Mouse (Mus musculus): ENCODE data around the gene Foxred1.

The Foxred1 gene

DNA sequence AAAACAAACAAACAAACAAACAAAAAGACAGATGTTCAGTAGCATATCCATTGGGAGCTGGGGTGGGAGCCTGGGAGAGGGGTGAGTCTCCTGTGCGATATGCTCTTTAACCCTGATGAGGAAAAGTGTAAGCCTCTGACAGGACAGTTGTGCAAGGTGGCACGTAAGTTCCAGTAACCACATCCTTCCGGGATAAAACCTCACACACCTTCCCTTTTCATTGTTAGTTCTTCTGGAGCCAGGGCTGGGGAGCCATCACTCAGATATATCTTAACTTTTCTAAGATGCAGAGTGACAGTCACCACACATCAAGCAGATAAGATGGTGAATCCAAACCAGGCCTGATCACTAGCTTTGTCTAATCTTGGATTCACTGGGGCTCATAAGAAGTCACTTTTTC, 16.8 kb downstream of the Foxred1 start:
- no peak for DNase-seq (ENCODE audit: extremely low read depth, low read depth, low spot score)

DNA sequence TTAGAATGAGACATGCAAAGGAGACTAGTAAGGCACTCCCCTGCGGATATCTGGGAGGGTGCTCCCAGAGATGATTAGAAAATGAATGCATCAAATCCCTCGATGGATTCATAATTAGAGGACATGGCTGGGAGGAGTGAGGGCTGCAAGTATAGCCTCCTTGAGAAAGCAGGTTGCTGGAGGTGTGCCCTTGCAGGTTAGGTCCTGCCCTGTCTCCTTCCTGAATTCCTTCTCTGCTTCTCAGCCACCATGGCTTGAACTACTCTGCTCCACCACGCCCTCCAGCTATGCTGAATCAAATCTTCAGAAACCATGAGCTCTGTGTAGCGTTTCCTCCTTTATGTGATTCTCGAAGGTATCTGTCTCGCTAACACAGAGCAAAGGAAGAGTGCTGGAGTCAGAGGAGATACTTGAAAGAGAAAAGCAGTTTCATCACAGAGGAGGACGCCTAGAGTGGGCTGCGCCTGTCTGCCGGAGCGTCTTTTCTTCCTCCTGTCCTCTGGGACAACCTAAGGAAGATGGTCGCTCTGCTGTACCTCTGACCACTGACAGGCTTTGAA, 17.8 kb downstream of the Foxred1 start:
- no peak for DNase-seq (ENCODE audit: extremely low read depth, low read depth, low spot score)

DNA sequence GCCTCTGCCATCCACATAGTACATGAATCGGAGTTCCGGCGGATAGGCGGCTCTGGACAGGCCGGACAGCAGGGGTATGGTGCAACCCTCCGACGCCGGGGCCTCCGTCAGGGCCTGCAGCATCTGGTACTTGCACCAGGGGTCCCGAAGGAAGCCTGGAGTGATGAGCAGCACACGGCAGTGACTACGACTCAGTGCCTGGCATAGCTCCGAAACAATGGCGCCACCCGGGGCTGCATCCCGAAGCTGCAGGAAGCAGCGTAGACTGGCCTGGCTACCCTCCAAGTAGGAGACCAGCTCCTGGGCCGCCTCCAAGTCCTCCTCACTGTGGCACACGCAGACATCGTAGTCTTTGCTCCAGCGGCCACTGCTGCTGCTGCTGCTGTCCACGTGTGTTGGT, 22.2 kb downstream of the Foxred1 start:
- DNase-seq (ENCODE audit: extremely low read depth, low read depth, low spot score), result no peak

DNA sequence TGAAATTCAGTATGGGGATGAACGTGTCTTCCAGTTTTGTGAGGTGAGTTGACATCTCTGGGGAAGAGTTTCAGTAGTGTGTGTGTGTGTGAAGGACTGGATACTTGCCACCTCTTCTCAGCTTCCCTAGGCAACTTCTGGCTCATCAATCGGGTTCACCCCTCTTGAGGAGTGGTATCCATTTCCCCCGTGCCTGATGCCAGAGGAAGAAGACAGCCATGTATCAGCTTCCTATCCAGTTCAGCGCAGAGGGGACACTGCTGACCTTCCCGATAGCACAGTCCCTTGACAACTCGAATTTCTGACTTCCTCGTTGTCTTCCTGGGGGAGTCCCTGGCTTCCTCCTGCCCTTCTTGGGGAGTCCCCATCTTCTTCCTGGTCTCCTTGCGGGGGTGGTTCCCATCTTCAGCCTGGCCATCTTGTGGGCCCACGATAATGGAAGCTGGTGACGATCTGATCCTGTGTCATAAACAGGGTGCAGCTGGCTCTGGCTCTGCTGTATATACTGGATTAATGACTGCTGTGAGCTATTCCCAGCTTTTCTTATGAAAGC, 23.4 kb downstream of the Foxred1 start:
- DNase-seq (ENCODE audit: extremely low read depth, low read depth, low spot score), result no peak

DNA sequence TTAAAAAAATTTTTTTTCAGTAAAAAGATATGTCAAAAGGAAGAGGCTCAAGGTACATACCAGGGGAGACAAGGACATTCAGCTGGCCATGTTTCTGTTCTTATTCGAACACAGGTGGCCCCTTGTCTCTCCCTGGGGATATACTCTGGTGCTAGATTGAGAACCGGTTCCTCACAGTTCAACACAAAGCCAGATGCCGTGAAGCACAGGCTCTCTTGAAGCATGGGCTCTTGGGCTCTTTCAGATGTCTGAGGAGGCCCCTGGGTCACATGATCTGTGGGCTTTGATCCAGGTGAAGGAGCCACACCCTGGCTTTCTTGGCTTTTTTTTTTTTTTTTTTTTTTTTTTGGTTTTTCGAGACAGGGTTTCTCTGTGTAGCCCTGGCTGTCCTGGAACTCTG, 24.4 kb downstream of the Foxred1 start:
- DNase-seq (ENCODE audit: extremely low read depth, low read depth, low spot score), result no peak

DNA sequence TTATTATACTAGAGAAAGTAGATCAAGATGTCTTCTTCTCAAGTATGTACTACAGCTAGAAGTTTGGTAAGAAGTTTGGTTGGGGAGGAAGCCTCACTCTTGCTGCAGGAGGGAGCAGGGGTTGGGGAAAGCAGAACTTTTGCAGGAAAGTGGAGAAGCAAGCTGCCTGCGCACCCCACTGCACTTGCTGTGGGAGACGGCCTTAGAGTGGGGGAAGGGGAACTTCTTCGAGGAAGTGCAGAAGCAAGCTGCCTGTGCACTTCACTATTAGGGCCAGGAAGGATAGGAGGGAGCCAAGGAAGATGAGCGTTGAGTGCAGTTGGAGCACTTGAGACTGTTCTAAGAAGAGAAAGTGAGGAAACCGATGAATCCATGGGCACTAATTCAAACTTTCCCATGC, 27.5 kb downstream of the Foxred1 start:
- DNase-seq (ENCODE audit: extremely low read depth, low read depth, low spot score), result no peak

DNA sequence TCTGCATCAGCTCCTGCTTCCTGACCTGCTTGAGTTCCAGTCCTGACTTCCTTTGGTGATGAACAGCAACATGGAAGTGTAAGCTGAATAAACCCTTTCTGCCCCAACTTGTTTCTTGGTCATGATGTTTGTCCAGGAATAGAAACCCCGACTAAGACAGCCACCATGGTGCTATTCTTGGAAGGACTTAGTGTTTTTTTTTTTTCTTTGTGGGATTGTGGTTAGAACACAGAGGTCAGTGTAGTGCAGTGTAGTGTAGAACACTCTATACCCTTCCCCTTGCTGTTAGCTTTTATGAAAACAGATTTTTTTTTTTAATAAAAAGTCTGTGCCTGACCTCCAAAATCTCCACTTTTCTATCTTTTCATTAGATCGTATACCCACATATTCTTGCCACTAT, 28.0 kb downstream of the Foxred1 start:
- no peak for DNase-seq (ENCODE audit: extremely low read depth, low read depth, low spot score)

DNA sequence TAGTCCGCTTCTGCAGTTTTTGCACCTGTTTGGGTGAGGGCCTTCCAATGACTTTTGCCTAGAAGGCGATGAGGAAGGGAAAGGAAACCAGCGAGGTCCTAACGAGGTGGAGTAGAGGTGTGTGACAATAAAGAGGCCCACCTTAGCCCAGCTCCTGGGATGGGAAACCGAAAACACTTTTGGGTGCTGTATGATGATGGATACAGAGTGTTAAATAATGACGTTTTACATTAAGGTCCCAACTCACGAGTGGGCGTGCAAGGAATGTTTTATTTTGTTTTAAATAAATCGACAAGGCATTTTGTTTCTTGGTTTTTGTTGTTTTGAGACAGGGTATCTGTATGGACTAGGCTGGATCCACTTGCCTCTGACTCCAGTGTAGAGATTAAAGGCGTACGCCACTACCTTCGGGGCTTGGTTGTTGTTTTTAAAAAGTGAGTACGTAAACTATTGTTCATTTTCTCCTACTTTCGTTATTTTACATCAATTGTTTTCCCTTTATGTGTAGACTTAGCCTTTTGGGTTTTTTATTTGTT, 34.7 kb downstream of the Foxred1 start:
- no peak for DNase-seq (ENCODE audit: extremely low read depth, low read depth, low spot score)

DNA sequence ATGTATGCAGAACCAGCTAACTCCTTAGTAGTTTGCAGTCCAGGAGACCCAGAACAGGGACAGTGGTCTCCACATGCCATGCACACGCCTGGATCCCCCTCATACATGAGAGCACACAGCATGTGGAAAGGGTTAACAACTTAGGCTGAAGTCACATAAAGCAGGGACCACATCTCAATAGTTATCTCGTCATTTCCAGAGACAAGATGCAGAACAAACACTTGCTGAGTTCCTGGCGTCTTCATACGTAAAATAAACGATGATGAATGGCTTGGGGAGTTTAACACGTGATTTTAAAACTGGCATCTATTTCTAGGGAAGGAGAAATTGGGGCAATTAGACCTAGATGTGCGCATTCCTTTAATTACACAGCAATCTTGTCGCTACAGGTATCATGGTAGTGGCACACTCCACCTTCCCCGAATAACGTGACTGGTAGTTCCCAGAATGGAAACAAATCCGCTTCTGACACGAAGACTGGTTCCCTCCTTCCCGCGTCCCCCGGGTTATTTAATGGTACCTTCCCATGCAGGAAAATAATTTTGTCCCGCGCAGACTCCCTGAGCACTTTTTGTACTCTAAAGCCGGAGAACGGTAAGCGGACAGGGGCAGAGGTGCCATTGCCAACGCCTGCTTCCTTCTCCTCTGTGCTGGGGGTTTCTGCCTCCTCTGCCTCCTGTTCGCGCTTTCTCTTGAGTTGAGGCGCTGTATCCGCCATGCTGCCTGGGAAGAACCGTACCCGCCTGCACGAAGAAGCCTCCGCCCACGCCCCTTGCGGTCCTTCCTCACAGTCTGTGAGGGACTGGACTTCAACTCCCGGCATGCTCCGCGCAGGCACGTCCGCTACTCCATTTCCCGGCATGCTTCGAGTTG, 35.4 kb downstream of the Foxred1 start, which contains the start of gene Dcps:
Gene Dcps, minus strand, starts transcription at position 811 of the 873 bp plus-strand sequence.
- peak; percentile 39 for DNase-seq (ENCODE audit: extremely low read depth, low read depth, low spot score)

DNA sequence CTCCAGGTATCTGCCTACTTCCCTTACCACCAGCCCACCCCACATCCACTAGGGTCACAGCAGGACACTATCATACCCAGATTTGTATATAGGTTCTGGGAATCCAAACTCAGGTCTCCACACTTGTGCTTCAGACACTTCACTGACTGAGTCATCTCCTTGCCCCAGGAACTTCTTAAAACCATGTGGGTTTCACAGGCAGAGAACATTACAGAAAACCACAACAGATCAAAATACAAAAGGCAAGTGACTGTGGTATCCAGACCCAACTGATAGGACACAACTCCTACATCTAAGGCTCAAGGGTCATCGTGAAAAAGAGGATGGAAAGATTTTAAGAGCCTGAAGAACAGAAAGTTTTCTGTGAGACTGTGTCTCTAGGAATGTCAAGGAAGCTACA, 37.5 kb downstream of the Foxred1 start:
- DNase-seq (ENCODE audit: extremely low read depth, low read depth, low spot score), result no peak

DNA sequence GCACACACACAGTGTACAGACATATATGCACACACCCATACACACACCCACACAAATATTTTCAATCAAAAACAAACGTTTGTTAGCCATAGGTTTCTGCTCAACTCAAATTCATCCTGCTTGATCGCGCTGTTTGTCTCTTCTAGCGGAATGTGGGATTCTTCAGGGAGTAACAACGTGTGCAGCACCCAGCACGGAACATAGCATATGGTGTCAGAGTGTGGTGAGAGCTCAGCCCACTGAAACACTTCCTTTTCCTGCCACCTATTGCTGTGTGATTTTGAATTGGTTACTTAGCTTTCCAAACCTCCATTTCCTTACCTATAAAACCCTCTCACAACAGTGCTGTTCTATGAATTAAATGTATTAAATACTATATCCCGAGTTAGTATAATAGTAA, 40.8 kb downstream of the Foxred1 start:
- DNase-seq (ENCODE audit: extremely low read depth, low read depth, low spot score), result no peak

DNA sequence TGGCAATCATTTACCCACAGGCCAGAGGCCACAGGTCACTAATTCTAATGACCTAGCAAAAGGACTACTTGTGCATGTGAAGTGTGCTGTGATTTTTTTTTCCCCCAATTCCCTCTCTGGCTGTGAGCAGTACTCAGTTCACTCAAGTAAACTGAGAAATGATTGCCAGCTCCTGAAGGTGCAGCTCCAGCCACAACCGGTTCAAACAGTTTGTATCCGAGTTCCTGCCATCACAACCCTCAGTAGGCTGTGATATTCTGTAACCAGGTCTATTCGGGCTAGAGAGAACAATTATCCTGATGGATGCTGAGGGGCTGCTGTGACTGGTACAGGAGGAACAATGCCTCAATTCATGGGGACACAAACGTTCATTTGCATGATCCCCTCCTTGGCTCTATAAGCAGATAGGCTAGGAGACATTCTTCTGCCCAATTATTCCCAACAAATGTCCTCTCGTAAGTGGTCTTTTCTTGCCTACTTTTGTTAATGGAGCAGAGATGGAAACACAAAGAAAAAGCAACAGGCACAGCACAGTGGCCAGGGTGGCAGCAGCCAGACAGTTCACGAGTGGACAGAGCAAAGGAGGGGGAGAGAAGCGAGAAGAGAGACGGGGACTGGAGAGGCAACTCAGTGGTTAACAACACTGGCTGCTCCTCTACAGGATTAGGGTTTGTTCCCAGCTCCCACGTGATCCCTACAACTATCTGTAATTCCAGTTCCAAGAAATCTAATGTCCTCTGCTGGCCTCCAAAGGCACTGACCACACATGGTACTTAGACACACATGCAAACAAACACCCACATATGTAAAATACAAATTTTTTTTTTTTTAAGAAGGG, 43.8 kb downstream of the Foxred1 start:
- no peak for DNase-seq (ENCODE audit: extremely low read depth, low read depth, low spot score)

DNA sequence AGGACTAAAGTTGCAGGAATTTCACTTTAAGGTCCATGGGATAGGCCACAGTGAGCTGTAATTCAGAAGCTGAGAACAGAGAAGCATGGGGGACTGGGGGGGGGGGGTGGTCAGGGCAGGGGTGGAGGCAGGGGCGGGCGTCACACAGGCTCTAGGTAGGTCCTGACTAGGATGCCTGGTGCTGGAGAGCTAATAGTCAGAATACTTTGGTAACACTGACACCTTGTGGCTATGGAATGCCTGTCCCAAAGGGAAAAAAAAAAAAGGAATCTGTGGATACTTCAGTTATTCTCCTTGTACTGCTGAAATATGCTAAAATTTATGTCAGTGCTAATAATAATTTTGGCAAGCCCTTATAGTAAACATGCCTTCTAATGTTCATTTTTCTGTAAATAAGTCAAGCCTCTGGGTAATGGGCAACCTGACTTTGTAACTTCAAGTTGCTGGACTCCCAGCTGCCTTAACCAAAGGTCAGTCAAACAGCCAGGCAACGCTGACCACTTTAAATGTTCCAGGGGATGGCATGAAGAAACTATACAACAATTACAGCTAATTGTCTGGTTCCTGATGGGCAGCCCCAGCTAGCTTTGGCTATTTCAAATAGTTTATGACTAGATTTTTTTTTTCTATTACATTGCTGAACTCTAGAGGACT, 44.6 kb downstream of the Foxred1 start:
- DNase-seq (ENCODE audit: extremely low read depth, low read depth, low spot score), result no peak

DNA sequence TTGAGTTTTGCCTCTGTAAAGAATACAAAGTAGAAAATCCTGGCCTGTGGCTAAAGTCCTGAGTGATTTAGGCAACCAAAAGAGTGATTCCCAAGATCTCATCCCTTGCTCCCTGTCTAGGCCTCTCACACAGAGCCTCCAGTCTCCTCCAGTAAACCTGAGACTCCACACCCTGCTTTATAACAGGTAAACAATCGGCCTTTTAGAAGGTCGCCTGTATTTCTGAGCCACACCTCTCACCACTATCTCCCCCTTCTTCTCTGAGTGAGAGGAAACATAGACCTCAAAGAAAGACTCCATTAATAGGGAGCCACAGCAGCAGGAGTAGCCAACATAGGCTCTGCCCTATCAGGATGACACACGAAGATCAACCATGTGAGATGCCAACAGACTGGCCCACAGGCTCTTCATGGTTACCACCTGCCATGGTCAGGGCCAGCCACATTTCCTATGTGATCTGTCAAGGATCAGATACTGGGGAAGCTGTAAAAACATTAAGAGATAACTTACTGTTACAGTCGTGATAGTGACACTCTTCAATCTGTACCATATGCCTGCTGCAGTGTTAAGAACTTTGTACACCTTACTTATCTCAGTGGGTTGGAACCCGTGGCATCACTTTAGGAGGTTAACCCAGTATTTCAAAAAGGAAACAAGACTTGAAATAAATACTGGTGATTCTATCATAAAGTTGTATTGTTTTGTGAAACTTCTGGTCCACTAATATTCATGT, 46.5 kb downstream of the Foxred1 start:
- DNase-seq (ENCODE audit: extremely low read depth, low read depth, low spot score), result no peak

DNA sequence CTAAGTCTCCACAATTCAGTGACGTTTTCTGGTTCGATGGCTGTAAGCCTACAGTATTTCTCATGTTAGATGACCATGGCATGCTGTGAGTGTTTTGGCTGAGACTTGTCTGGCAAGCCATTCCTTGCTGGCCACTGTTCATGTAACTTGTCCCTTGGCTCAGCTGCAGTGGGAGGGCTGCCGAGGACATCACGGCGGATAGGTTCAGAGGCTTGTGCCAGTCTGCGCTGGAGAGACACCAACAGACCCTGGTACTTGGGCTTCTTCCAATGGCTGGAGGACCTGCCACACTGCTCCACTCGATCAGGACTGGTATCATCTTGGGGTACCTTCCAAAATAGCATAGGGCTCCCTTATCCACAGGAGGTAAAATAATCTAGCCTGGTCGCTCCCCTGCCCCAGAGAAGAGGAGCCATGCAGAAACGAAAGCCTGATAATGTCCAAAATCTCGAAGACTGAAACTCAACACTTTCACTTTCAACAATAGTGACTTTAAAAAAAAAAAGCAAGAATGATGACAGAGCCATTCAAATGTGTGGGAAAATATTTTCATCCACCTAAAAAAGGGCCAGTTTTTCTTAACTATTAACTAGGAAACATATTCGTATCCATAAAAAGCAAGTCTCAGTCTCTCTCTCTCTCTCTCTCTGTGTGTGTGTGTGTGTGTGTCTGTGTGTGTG, 47.7 kb downstream of the Foxred1 start:
- no peak for DNase-seq (ENCODE audit: extremely low read depth, low read depth, low spot score)

DNA sequence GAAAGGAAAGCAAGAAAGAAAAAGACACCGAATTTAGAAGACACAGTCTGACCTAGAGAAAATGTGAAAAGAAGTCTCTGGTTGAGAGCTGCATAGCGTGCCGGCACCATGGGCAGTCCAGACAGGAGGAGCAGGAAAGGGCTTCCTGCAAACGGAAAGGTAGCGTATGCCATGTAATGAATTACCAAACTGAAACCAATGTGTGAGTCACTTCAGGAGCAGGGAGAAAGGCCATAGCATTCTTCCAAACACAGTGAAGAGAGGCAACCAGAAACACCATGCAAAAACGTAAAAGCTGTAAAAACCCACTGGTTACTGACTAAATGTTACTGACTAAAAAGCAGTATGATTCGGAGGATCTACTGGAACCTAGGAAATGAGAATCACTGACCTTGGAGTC, 49.1 kb downstream of the Foxred1 start:
- DNase-seq (ENCODE audit: extremely low read depth, low read depth, low spot score), result no peak

DNA sequence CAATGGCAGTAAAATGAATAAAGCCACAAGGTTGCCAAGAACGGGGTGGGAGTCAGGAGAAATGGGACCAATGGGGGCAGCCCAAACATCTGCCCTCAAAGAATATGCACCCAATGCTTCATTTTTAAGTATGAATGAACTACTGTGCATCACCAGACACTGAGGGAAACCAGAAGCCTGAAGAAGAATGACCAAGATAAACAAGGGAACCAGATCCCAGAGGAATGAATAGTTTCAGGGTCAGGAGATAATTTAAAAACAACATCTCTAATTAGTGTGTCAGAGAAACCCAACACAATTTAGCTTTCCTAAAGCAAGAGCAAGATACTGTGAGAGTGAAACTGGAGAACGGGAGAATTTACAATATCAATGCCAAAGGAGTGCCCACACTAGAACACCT, 50.2 kb downstream of the Foxred1 start:
- DNase-seq (ENCODE audit: extremely low read depth, low read depth, low spot score), result no peak

DNA sequence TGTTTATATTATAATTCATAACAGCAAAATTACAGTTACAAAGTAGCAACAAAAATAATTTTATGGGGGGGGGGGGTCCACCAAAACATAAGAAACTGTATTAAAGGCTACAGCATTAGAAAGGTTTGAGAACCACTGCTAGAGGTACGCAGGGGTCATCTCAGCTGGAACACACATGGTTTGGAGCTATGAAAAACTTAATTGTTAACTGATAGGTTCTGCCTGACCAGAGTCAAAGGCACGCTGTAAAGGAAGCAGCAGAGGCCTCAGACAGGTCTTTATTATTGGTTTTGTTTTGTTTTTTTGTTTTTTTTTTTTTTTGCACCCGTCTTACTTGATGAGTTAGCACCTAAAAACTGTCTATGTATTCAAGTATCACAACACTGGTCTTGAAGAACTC, 52.4 kb downstream of the Foxred1 start:
- DNase-seq (ENCODE audit: extremely low read depth, low read depth, low spot score), result no peak

DNA sequence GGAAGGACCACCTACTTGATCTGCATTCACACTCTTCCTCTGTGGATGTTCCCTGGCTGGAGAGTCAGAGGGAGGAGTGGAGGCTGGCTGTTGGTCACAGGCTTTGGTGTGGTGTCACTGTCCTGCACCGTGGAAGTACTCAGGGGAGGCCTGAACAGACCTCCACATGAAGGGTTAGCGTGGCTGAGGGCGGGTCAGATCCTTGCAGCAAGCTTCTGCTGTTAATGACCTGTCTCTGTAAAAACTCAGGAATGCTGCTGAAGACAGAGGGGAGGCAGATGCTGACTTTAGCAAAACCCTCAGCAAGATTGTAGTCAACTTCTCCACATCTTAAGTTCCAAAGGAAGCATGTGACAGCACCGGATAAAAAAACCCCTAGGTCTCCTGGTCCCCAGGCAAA, 54.0 kb downstream of the Foxred1 start:
- no peak for DNase-seq (ENCODE audit: extremely low read depth, low read depth, low spot score)
